Mouse (Mus musculus) limb, embryonic 12.5 days (tissue): ENCODE measurements around the gene Slc35d2. TPM values are rescaled to one million over a fixed set of nuclear protein-coding genes. Genes with fewer than 3 reads are reported as not detected.
A peak's percentile ranks its signal among the peaks of the same experiment; 100 is the strongest.

Experiments used
- ATAC-seq: fragments of 200-750 bp; cut with Nextera tagmentation; 2 replicates; pipeline ENCODE4 v1.8.0; 2017; ENCODE audit warnings: low read depth, moderate TSS enrichment; ENCODE audit not compliant: insufficient number of reproducible peaks, insufficient read depth, low FRiP score, low TSS enrichment
- H3K27ac ChIP-seq: fragments of 300-500 bp; sonication (generic); 2 replicates; pipeline ENCODE4 v1.5.1; 2016; ENCODE audit warnings: mild to moderate bottlenecking, moderate library complexity
- H3K27me3 ChIP-seq: fragments of 300-500 bp; sonication (generic); 2 replicates; pipeline ENCODE4 v1.6.1; 2016; ENCODE audit warnings: mild to moderate bottlenecking, moderate library complexity
- H3K36me3 ChIP-seq: fragments of 300-500 bp; sonication (generic); 2 replicates; pipeline ENCODE4 v1.6.1; 2016; ENCODE audit warnings: mild to moderate bottlenecking, moderate library complexity
- H3K4me1 ChIP-seq: fragments of 300-500 bp; sonication (generic); replicated peaks from 2 replicates; pipeline ENCODE4 v1.6.1; 2016
- H3K4me2 ChIP-seq: fragments of 300-500 bp; sonication (generic); 2 replicates; pipeline ENCODE4 v1.6.1; 2016; ENCODE audit warnings: mild to moderate bottlenecking, moderate library complexity
- H3K4me3 ChIP-seq: fragments of 300-500 bp; sonication (generic); replicated peaks from 2 replicates; pipeline ENCODE4 v1.5.1; 2016; ENCODE audit warnings: mild to moderate bottlenecking
- H3K9ac ChIP-seq: fragments of 300-500 bp; sonication (generic); replicated peaks from 2 replicates; pipeline ENCODE4 v1.6.1; 2016; ENCODE audit warnings: mild to moderate bottlenecking, moderate library complexity
- H3K9me3 ChIP-seq: fragments of 300-500 bp; sonication (generic); 2 replicates; pipeline ENCODE4 v1.6.1; 2016; ENCODE audit warnings: mild to moderate bottlenecking, moderate library complexity
- WGBS: fragments of 180-500 bp; shearing (Covaris S2); methylation state at CpG from one replicate; pipeline ENCODE4 v1.1.7; 2016; 5-methylcytosine and 5-hydroxymethylcytosine counted together
- polyA plus RNA-seq: library from polyadenylated mRNA; unstranded; fragments of >200 nt; fragmentation: Nextera tagmentation; extraction: Ambion mirVana; gene quantifications from 2 replicates; pipeline ENCODE4 v1.2.1, GENCODE M21; 2016

Gene Slc35d2
- polyA plus RNA-seq, 1 experiment from 2014 or later: 4.5 TPM

DNA sequence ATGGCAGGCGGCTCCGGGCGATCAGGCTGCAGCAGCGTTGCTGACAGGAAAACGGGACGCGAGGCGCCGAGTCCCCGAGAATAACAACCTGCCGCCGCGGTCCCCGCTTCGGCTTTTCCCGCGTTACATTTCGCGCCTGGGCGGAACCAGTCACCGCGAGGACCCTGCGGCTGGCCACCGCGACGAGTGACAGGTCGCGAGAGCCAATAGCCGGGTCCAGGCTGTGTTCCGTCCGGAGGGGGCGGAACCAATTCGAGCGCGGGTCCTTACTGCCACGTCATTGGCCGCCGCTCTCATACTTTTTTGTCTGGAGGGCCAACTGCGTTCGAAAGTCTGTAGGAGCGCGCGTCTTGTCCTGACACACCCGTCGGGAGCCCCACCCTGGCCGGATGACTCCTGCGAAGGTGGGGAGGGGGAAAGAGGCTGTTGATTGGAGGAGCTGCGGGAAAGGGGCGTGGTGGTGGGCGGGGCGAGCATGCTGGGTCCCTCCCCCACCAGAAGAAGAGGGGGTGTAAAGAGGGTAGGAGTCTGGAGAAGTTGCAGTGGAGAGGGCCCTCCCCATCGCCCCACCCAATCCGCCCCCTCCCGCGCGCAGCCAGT is 24.0 kb upstream of the Slc35d2 start, which contains the start of gene Zfp367:
TSS of gene Zfp367 (minus strand) at position 120 of the 600 bp plus-strand sequence.
- H3K9ac ChIP-seq: peak within 1 kb of the TSS; percentile 78
- H3K9me3 ChIP-seq: no peaks in the 10 kb centered on the region
- no peaks in the 10 kb centered on the region for H3K36me3 ChIP-seq
- H3K4me1 ChIP-seq: peaks cover 27% of the 10 kb centered on the region
- no peaks in the 10 kb centered on the region for H3K27me3 ChIP-seq
- peak; percentile 98 for ATAC-seq
- H3K27ac ChIP-seq: peak within 1 kb of the TSS; percentile 89
- H3K4me3 ChIP-seq: peak within 1 kb of the TSS; percentile 81
- WGBS: under 1% methylated on average over 55 of the region's 56 CpGs
- H3K4me2 ChIP-seq: peak within 1 kb of the TSS; percentile 86

DNA sequence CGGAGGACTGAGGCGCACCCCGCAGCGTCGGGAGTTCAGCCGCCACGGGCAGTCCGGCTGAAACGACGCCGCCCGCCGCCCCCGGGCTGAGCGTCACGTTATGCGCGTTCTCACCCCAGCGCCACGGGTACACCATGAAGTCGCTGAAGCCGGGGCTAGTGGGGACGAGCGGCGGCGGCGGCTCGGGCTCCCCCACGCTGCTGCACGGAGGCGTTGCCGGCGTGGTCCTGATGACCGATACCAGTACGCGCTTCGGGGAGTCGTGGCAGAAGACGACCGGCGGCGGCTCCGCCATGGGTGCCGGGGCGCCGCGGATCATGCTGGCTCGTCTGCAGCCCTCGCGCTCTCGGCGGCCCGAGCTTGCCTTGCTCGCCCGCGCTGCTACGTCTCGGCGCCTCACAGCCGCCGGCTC is 23.5 kb upstream of the Slc35d2 start:
- under 1% methylated on average over 51 of the region's 61 CpGs for WGBS
- Histone ChIP-seq H3K27ac (peak overlapping the region; percentile 89), H3K36me3 (no peaks in the 10 kb centered on the region), H3K9me3 (no peaks in the 10 kb centered on the region), H3K4me1 (peaks cover 27% of the 10 kb centered on the region), H3K4me3 (peak overlapping the region; percentile 81), H3K4me2 (peak overlapping the region; percentile 86), H3K27me3 (no peaks in the 10 kb centered on the region), H3K9ac (peak overlapping the region; percentile 78)
- ATAC-seq: peak; percentile 8

DNA sequence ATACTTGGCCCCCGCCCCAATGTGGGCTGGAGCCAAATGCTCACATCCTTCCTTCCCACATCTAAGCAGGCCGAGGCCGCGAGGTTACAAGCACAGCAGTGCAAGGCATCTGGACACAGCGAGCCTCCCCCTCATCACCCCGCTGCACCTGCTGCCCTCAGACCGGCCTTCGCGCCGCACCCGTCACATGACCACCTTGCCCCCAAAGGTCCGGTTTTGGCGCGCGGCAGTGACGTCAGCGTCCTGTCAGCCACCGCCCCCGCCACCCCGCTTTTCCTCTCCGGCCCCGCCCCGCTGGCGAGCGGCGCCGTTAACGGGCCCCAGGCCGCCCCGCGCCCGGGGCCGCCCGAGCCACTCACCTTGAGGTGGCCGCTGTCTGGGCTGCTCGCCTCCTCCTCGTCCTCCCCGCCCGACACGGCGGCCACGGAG is 23.1 kb upstream of the Slc35d2 start:
- Histone ChIP-seq H3K27me3 (no peaks in the 10 kb centered on the region), H3K4me1 (peaks cover 27% of the 10 kb centered on the region), H3K36me3 (no peaks in the 10 kb centered on the region), H3K4me3 (peak overlapping the region; percentile 81), H3K27ac (peak overlapping the region; percentile 89), H3K9me3 (no peaks in the 10 kb centered on the region), H3K4me2 (peak overlapping the region; percentile 86), H3K9ac (peak overlapping the region; percentile 78)
- 1% methylated on average over 42 of the region's 42 CpGs for WGBS
- peak; percentile 21 for ATAC-seq

DNA sequence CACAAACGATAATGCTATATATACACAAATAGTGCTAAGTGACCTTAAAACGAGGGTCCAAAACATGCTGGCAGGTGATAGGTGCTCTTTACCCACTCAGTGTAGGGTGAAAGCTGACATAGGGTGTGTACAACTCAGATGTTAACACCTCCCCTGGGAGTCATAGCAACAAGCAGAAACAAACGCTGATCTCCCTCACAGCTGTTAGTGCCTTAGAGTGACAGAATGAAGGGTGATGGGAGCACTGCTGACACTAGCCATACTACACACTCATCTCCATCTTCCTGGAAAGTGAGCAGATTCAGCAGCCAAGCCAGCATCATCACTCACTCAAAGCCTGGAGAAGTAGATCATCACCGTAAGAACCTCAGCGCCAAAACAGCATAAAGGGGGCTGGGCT is 21.0 kb upstream of the Slc35d2 start:
- no peaks in the 10 kb centered on the region for H3K36me3 ChIP-seq
- H3K4me3 ChIP-seq: no peak overlapping the region
- no peak overlapping the region for H3K9ac ChIP-seq
- no peak overlapping the region for H3K4me2 ChIP-seq
- H3K4me1 ChIP-seq: peaks cover 27% of the 10 kb centered on the region
- no peak for ATAC-seq
- H3K27me3 ChIP-seq: no peaks in the 10 kb centered on the region
- H3K9me3 ChIP-seq: no peaks in the 10 kb centered on the region
- 71% methylated on average over 5 of the region's 5 CpGs for WGBS
- no peak overlapping the region for H3K27ac ChIP-seq

DNA sequence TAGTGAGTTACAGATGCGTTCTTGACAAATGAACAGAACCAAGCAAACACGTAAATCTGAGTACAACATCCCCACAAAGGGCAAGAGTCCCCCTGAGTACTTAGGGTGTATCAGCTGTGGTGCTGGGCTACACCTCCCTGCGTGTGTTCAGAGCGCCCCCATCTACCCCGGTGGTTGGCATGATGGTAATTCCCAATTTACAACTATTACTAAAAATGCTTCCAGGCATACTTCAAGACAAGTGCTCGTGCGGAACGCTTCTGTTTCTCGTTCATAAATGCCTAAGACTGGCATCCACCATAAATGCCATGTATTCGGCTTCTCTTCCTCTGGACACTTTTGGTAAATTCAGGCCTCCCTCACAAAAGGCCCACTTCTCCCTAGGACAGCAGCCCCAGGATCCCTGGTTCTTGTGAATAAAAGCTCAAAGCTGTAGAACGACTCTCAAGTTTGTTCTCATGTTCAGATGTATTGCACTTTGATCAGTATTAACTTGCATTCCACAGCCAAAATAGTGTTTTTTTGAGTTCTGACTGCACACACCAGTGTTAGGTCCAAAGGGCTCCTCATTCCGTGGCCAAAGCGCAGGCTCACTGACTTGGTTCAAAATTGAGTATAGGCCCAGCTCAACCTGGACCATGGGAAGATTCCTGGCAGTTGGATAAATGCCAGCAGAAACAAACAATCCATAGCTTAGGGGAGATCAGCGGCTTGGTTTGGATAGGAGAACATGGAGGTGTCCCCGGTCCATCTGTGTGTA is 628 bp upstream of the Slc35d2 start:
- no peaks in the 10 kb centered on the region for H3K27me3 ChIP-seq
- ATAC-seq: peak; percentile 58; the same call in 1 of the 2 replicates
- peak overlapping the region; percentile 62 for H3K4me3 ChIP-seq
- 40% methylated on average over 15 of the region's 15 CpGs for WGBS
- H3K9ac ChIP-seq: peak overlapping the region; percentile 74
- peak overlapping the region; percentile 64; the same call in 1 of the 2 replicates for H3K27ac ChIP-seq
- peaks cover 20% of the 10 kb centered on the region for H3K36me3 ChIP-seq
- H3K4me1 ChIP-seq: no peaks in the 10 kb centered on the region
- no peaks in the 10 kb centered on the region for H3K9me3 ChIP-seq
- peak overlapping the region; percentile 78 for H3K4me2 ChIP-seq

DNA sequence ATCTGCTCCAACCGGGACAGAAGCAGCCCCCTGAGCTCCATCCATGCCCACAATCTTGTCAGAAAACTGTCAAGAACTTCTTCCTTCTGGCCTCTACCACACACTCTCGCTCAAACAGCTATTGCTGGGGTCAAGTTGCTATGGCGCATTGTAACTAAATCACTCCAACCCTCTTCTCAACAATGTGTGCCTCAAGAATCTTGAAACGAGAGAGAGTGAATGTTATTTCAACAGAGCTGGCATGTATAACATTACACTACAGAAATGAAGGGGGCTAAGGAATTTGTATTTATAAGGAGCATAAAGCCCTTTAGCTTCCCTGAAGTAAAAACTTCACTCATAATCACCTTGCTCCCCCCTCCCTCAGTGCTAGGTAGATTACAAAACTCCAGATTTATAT is 2.9 kb downstream of the Slc35d2 start:
- no peak for ATAC-seq
- H3K4me2 ChIP-seq: no peak overlapping the region
- peaks cover 10% of the 10 kb centered on the region; the same call in 1 of the 2 replicates for H3K9me3 ChIP-seq
- H3K4me1 ChIP-seq: no peaks in the 10 kb centered on the region
- H3K27me3 ChIP-seq: no peaks in the 10 kb centered on the region
- no peak overlapping the region for H3K9ac ChIP-seq
- H3K36me3 ChIP-seq: no peaks in the 10 kb centered on the region
- 71% methylated on average over 4 of the region's 4 CpGs for WGBS
- H3K4me3 ChIP-seq: no peak overlapping the region
- no peak overlapping the region for H3K27ac ChIP-seq

- WGBS: 96% methylated on average over 6 of the region's 6 CpGs
- Histone ChIP-seq H3K9ac (no peak overlapping the region), H3K36me3 (no peaks in the 10 kb centered on the region)
Measured at GRCm38 (mm10) chr13:64124886-64125285, 4.3 kb downstream of the Slc35d2 start.

DNA sequence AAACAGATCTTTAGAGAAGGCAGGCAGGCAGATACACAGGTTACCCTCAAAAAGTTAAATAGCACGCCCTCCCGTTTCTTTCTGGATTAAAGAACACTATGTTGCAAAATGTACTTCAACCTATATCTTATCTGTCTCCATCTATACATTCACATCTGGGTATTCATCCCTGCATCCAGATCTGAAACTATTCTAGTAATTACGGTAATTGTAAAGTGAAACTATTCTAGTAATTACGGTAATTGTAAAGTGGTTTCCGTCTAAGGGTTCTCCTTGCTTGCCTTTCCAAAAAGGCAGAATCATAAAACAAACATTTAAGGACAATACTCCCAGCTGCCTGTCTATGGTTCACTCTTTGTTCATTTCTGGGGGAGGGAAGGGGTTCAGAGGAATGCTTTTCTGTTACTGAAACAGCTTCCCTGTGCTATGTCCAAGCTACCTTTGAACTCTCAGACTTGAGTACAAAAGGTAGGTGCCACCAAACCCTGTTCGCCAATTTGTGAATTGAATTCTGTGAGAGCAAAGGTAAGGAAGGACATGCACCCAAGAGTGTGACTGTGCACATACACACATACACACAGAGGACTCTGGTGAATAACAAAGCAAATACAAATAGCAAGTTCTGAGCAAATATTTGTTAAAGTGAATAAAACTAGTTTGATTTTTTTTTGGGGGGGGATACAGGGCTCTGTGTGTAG is 5.5 kb downstream of the Slc35d2 start:
- Histone ChIP-seq H3K36me3 (no peaks in the 10 kb centered on the region), H3K4me3 (no peak overlapping the region), H3K9ac (no peak overlapping the region), H3K9me3 (peaks cover 10% of the 10 kb centered on the region; the same call in 1 of the 2 replicates), H3K27me3 (no peaks in the 10 kb centered on the region), H3K4me2 (no peak overlapping the region), H3K4me1 (no peaks in the 10 kb centered on the region), H3K27ac (no peak overlapping the region)
- ATAC-seq: no peak
- WGBS: 25% methylated on average over 6 of the region's 6 CpGs

More at GRCm38 (mm10) chr13:64124886-64125285, 4.3 kb downstream of the Slc35d2 start:
- no peak for ATAC-seq
- peaks cover 10% of the 10 kb centered on the region; the same call in 1 of the 2 replicates for H3K9me3 ChIP-seq
- no peak overlapping the region for H3K27ac ChIP-seq
- H3K4me2 ChIP-seq: no peak overlapping the region
- H3K4me1 ChIP-seq: no peaks in the 10 kb centered on the region
- no peaks in the 10 kb centered on the region for H3K27me3 ChIP-seq
- no peak overlapping the region for H3K4me3 ChIP-seq

DNA sequence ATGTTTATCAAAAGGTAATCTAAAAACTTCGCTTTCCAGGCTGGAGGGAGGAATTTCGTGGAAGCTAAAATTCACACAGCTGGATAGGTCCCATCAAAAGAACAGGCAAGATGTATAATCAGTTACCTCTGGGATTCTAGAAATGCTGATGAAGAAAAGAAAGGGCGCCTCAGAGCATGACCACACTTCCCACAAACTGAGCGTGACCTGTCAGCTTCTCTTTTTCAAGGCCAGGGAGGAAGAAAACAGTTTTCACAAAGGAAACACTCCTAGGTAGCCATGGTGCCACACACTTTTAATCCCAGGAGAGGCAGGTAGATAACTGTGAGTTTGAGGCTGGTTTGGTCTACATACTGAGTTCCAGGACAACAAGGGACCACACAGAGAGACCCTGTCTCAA is 8.4 kb downstream of the Slc35d2 start:
- no peak for ATAC-seq
- Histone ChIP-seq H3K9me3 (peaks cover 10% of the 10 kb centered on the region; the same call in 1 of the 2 replicates), H3K27ac (no peak overlapping the region), H3K27me3 (no peaks in the 10 kb centered on the region), H3K4me3 (no peak overlapping the region), H3K4me2 (no peak overlapping the region), H3K9ac (no peak overlapping the region), H3K36me3 (no peaks in the 10 kb centered on the region), H3K4me1 (no peaks in the 10 kb centered on the region)
- WGBS: 68% methylated on average over 4 of the region's 4 CpGs

- H3K36me3 ChIP-seq: no peaks in the 10 kb centered on the region
- no peak for ATAC-seq
- H3K4me1 ChIP-seq: no peaks in the 10 kb centered on the region
- no peak overlapping the region for H3K9ac ChIP-seq
- H3K27ac ChIP-seq: no peak overlapping the region
- WGBS: 64% methylated on average over 2 of the region's 2 CpGs
- H3K27me3 ChIP-seq: no peaks in the 10 kb centered on the region
- no peaks in the 10 kb centered on the region for H3K9me3 ChIP-seq
- no peak overlapping the region for H3K4me3 ChIP-seq
- no peak overlapping the region for H3K4me2 ChIP-seq
Measured at GRCm38 (mm10) chr13:64117442-64117841, 11.7 kb downstream of the Slc35d2 start.

- H3K4me3 ChIP-seq: no peak overlapping the region
- H3K4me1 ChIP-seq: peaks cover 11% of the 10 kb centered on the region
- WGBS: 97% methylated on average over 1 of the region's 1 CpGs
- H3K9ac ChIP-seq: no peak overlapping the region
- H3K27ac ChIP-seq: no peak overlapping the region
- H3K4me2 ChIP-seq: no peak overlapping the region
- H3K27me3 ChIP-seq: no peaks in the 10 kb centered on the region
- no peak for ATAC-seq
- H3K36me3 ChIP-seq: no peaks in the 10 kb centered on the region
- H3K9me3 ChIP-seq: no peaks in the 10 kb centered on the region
Measured at GRCm38 (mm10) chr13:64110421-64110820, 18.7 kb downstream of the Slc35d2 start.
